28 mouse cellular contexts compared by ENCODE assay signal in genomic region chr5:130515395-130515794, GRCm38 (mm10).
"Had no signal": no experiment of that assay in that cellular context is flagged by ENCODE, and none has a peak within 500 bp of the region (broad histone marks: within the 10 kb centered on the region; RNA-seq: fewer than 3 reads in every experiment).

No protein-coding gene starts in this region.

- H3K4me1 ChIP-seq: heart, embryonic 13.5 days; heart, embryonic 15.5 days; hindbrain, embryonic 10.5 days; hindbrain, embryonic 12.5 days; intestine, embryonic 15.5 days; kidney, embryonic 15.5 days; limb, embryonic 10.5 days; limb, embryonic 12.5 days; liver, embryonic 13.5 days had no signal

- H3K4me2 ChIP-seq: heart, embryonic 11.5 days; heart, embryonic 13.5 days; heart, embryonic 15.5 days; hindbrain, embryonic 12.5 days; hindbrain, embryonic 14.5 days; intestine, embryonic 15.5 days; kidney, embryonic 15.5 days; limb, embryonic 12.5 days; liver, embryonic 11.5 days; liver, embryonic 13.5 days had no signal

- H3K4me3 ChIP-seq: gastrocnemius, adult 2 months; heart, adult 2 months; heart, embryonic 13.5 days; heart, embryonic 15.5 days; hindbrain, embryonic 10.5 days; hindbrain, embryonic 12.5 days; intestine, embryonic 15.5 days; kidney, embryonic 15.5 days; limb, embryonic 10.5 days; limb, embryonic 12.5 days; liver, embryonic 13.5 days had no signal

- ATAC-seq: hindbrain, embryonic 16.5 days; inflammation-experienced regulatory T-cells, adult 6 months; intestine, embryonic 15.5 days; intestine, postnatal 0 days had no signal

- H3K27me3 ChIP-seq: heart, embryonic 13.5 days; heart, embryonic 15.5 days; hindbrain, embryonic 12.5 days; intestine, embryonic 15.5 days; kidney, embryonic 15.5 days; limb, embryonic 12.5 days; liver, embryonic 13.5 days had no signal

- H3K36me3 ChIP-seq: heart, embryonic 13.5 days; heart, embryonic 15.5 days; hindbrain, embryonic 10.5 days; hindbrain, embryonic 12.5 days; intestine, embryonic 15.5 days; kidney, embryonic 15.5 days; limb, embryonic 10.5 days; limb, embryonic 12.5 days; liver, embryonic 13.5 days had no signal

- H3K27ac ChIP-seq: gastrocnemius, adult 2 months; heart, adult 2 months; heart, embryonic 13.5 days; heart, embryonic 15.5 days; hindbrain, embryonic 10.5 days; hindbrain, embryonic 12.5 days; hindbrain, embryonic 14.5 days; intestine, embryonic 15.5 days; kidney, embryonic 15.5 days; limb, embryonic 10.5 days; limb, embryonic 12.5 days; liver, embryonic 13.5 days had no signal

- H3K9me3 ChIP-seq: intestine, embryonic 15.5 days; kidney, embryonic 15.5 days; limb, embryonic 10.5 days had no signal

- DNase-seq: gastrocnemius, adult 2 months; gastrocnemius, postnatal 10 days; gastrocnemius, postnatal 25 days; heart, adult 2 months; heart, postnatal 14 days; heart, postnatal 4 days; kidney, adult 18-20 months; kidney, adult 9 months; kidney, postnatal 10 days; kidney, postnatal 25 days; kidney, postnatal 4 days; layer of hippocampus, adult 9-11 months; liver; liver, embryonic 13.5 days had no signal

- H3K9ac ChIP-seq: heart, embryonic 13.5 days; heart, embryonic 15.5 days; hindbrain, embryonic 12.5 days; hindbrain, embryonic 14.5 days; intestine, embryonic 15.5 days; kidney, embryonic 15.5 days; limb, embryonic 12.5 days; liver, embryonic 13.5 days had no signal
